Mouse (Mus musculus) neutrophil, adult 83 days (primary cell): ENCODE results near the gene Cfap69. TPM values are rescaled to one million over a fixed set of nuclear protein-coding genes. Genes with fewer than 3 reads are reported as not detected.

Experiments used
- total RNA-seq, 2 experiments: library from RNA; stranded (reverse); gene quantifications; one replicate each; pipeline ENCODE4 v1.2.4; 2023

Cfap69 gene
- total RNA-seq = not detected

DNA sequence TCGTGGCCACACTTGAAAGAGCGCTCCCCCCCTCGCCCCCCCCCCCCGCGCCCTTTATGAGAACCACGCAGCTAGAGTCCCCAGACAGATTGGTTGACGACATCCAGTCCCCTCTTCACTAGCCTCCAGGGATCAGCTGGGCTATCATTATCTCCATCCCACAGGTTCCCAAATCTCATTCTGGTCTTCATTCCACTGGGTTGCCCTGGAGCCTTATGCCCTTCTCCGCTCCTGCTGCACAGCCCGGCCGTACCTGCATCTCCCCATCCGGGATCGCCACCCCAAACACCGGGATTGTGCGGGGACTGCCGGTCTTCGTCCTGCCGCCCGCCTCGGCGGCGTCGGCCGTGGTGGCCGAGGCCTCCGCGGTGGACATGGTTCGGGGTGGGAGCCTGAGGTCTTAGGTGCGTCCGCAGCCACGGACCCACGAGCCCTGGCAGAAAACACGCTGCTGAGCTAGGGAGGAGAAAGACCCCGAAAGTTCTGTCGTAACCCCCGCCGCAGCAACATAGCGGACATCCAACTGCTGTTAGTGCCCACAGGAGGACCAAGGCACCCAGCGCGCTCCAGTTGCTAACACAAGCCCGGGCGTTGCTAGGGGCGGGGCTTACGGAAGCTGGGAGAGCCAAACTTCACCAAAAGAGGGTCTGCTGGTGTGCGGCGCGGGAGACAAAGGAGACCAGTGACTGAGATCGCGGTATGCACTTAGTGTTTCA is at the start of gene Cfap69:
Gene Cfap69, minus strand, starts transcription at position 585 of the 716 bp plus-strand sequence.

GRCm38 (mm10) chr5:5693956-5694653 is 30.1 kb upstream of the Cfap69 start, which contains the start of gene Steap2:
Gene Steap2, minus strand, starts transcription at chr5:5694578.

DNA sequence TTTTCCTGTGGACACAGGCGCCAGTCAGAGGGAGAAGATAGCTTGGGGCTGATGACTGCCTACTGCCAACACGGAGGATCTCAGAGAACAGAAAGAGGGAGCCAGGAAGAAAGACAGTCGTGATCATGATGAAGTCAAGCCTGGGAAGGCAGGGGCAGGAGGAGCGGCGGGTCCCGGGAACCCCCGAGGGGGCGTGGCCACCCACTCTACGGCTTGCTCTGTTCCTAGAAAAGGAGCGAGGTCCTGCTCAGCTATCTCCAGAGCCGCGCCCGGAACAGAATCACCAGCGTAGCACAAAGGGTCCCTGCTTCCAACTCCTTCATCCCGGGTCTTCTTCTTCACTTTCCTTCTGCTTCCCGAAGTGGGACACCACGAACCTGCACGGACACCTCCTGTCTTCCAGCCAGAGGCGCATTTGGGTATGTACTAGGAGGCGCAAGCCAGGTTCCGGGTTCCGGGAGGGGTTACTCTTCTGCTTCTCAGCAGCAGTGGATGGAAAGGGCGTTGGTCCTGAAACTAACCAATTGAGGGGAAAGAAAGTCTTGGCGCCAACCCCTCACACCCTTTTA is 90.2 kb downstream of the Cfap69 start, which contains the start of gene Gm8773:
Gene Gm8773, plus strand, starts transcription at position 51 of the 569 bp plus-strand sequence.

DNA sequence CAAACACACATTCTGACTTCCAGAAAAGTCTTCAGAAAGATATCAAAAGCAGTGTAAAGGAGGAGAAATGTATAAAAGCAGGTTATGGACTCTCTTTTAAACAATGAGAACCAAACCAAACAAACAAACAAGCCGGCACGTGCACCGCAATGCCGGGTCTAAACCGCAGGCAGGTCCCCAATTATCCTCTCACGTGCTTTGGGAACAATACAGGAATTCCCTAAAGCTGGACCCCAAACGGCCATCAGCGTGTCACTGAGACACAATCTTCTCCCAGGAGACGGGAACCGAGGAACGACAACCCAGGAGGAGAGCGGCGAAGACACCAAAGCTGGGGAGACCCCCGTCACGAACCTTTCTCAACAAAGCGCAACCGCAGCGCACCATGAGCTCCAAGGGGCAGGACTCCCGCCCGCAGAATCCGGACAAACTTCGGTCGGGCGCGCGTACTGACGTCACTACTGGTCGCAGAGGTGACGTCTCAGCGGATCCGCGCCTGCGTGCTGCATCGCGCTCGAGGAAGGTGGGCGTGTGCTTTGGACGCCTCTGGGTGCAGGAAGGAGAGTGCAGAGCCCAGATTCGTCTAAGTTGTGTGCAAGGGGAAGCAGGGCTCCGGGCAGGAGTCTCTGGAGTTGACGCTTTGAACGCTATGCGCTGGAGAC is 104.8 kb downstream of the Cfap69 start, which contains the start of gene Gtpbp10:
Gene Gtpbp10, minus strand, starts transcription at position 460 of the 662 bp plus-strand sequence.

Other genes with a start within 250 kb of the Cfap69 start
- 1 to 10 TPM; 6.0 to 9.0 TPM for gene Cdk14, start 243.9 kb downstream of the Cfap69 start, total RNA-seq
- not detected for gene 1700015F17Rik, start 185.1 kb downstream of the Cfap69 start, total RNA-seq
- 1 to 10 TPM; 4.1 to 4.2 TPM for gene Cldn12, start 149.3 kb downstream of the Cfap69 start, total RNA-seq
- 1 to 10 TPM; 8.0 to 8.7 TPM for gene Gtpbp10, start 104.7 kb downstream of the Cfap69 start, total RNA-seq
- gene Gm8773, start 90.4 kb downstream of the Cfap69 start, total RNA-seq = not detected
- gene Steap2, start 30.3 kb upstream of the Cfap69 start, total RNA-seq = not detected
- not detected for gene Steap1, start 85.1 kb upstream of the Cfap69 start, total RNA-seq